Mouse (Mus musculus): ENCODE data around the gene Angptl7.

The Angptl7 gene

GRCm38 (mm10) chr4:148448853-148449245, 51.4 kb downstream of the Angptl7 start:
- peak; percentile 15 for DNase-seq (ENCODE audit: low spot score)

- DNase-seq (ENCODE audit: low spot score), result peak; percentile 95
Measured at GRCm38 (mm10) chr4:148448179-148448852, 51.9 kb downstream of the Angptl7 start, which contains the start of gene Mtor. Mtor (plus strand) TSS chr4:148448611.

Data from ovary, adult 18-20 months (tissue).